Mouse (Mus musculus) neural tube, embryonic 15.5 days (tissue): ENCODE measurements around the gene Ednrb. TPM values are rescaled to one million over a fixed set of nuclear protein-coding genes. Genes with fewer than 3 reads are reported as not detected.
A peak's percentile ranks its signal among the peaks of the same experiment; 100 is the strongest.

Experiments
- ATAC-seq: fragments of 200-750 bp; cut with Nextera tagmentation; 2 replicates; pipeline ENCODE4 v1.8.0; 2017; ENCODE audit warnings: mild to moderate bottlenecking, moderate TSS enrichment, moderate library complexity; ENCODE audit not compliant: low FRiP score
- H3K27ac ChIP-seq: fragments of 300-500 bp; sonication (generic); replicated peaks from 2 replicates; pipeline ENCODE4 v1.5.1; 2015; ENCODE audit warnings: mild to moderate bottlenecking, inconsistent platforms
- H3K27me3 ChIP-seq: fragments of 300-500 bp; sonication (generic); replicated peaks from 2 replicates; pipeline ENCODE4 v1.6.1; 2015; ENCODE audit warnings: inconsistent platforms
- H3K36me3 ChIP-seq: fragments of 300-500 bp; sonication (generic); 2 replicates; pipeline ENCODE4 v1.6.1; 2015; ENCODE audit warnings: inconsistent platforms
- H3K4me1 ChIP-seq: fragments of 300-500 bp; sonication (generic); 2 replicates; pipeline ENCODE4 v1.6.1; 2015; ENCODE audit warnings: inconsistent platforms
- H3K4me2 ChIP-seq: fragments of 300-500 bp; sonication (generic); 2 replicates; pipeline ENCODE4 v1.6.1; 2015; ENCODE audit warnings: inconsistent platforms, mild to moderate bottlenecking, moderate library complexity
- H3K4me3 ChIP-seq: fragments of 300-500 bp; sonication (generic); replicated peaks from 2 replicates; pipeline ENCODE4 v1.5.1; 2015; ENCODE audit warnings: mild to moderate bottlenecking, inconsistent platforms
- H3K9ac ChIP-seq: fragments of 300-500 bp; sonication (generic); replicated peaks from 2 replicates; pipeline ENCODE4 v1.6.1; 2015; ENCODE audit warnings: mild to moderate bottlenecking, inconsistent platforms
- H3K9me3 ChIP-seq: fragments of 300-500 bp; sonication (generic); replicated peaks from 2 replicates; pipeline ENCODE4 v1.6.1; 2016; ENCODE audit warnings: inconsistent platforms
- WGBS: fragments of 180-500 bp; shearing (Covaris S2); methylation state at CpG from one replicate; pipeline ENCODE4 v1.1.7; 2015; ENCODE audit warnings: mixed read lengths; 5-methylcytosine and 5-hydroxymethylcytosine counted together
- polyA plus RNA-seq: library from polyadenylated mRNA; unstranded; fragments of >200 nt; fragmentation: Nextera tagmentation; extraction: Ambion mirVana; gene quantifications from 2 replicates; pipeline ENCODE4 v1.2.1, GENCODE M21; 2015

Ednrb gene
- polyA plus RNA-seq, 1 experiment from 2014 or later = 69.1 TPM

- Histone ChIP-seq H3K27me3 (no peaks in the 10 kb centered on the region), H3K4me2 (no peak overlapping the region), H3K36me3 (no peaks in the 10 kb centered on the region), H3K27ac (no peak overlapping the region), H3K4me3 (no peak overlapping the region), H3K9me3 (no peaks in the 10 kb centered on the region), H3K4me1 (no peaks in the 10 kb centered on the region), H3K9ac (no peak overlapping the region)
- WGBS = 81% methylated on average over 25 of the region's 25 CpGs
- ATAC-seq = no peak
Measured at GRCm38 (mm10) chr14:103816637-103817308, 27.4 kb downstream of the Ednrb start.

GRCm38 (mm10) chr14:103815542-103815941, 28.7 kb downstream of the Ednrb start:
- H3K36me3 ChIP-seq = no peaks in the 10 kb centered on the region
- no peak overlapping the region for H3K9ac ChIP-seq
- ATAC-seq = no peak
- H3K4me2 ChIP-seq = 0 out of 2 replicates have a peak overlapping the region, but pooled peaks have one; percentile 6
- WGBS = 75% methylated on average over 16 of the region's 16 CpGs
- no peaks in the 10 kb centered on the region for H3K4me1 ChIP-seq
- no peak overlapping the region for H3K4me3 ChIP-seq
- no peak overlapping the region for H3K27ac ChIP-seq
- no peaks in the 10 kb centered on the region for H3K9me3 ChIP-seq
- no peaks in the 10 kb centered on the region for H3K27me3 ChIP-seq

GRCm38 (mm10) chr14:103814015-103814691, 30.0 kb downstream of the Ednrb start:
- no peak overlapping the region for H3K4me2 ChIP-seq
- no peak overlapping the region for H3K9ac ChIP-seq
- 70% methylated on average over 10 of the region's 10 CpGs for WGBS
- no peak overlapping the region for H3K4me3 ChIP-seq
- H3K27ac ChIP-seq = no peak overlapping the region
- no peaks in the 10 kb centered on the region for H3K27me3 ChIP-seq
- no peaks in the 10 kb centered on the region for H3K9me3 ChIP-seq
- no peak for ATAC-seq
- no peaks in the 10 kb centered on the region for H3K4me1 ChIP-seq
- no peaks in the 10 kb centered on the region for H3K36me3 ChIP-seq

GRCm38 (mm10) chr14:103813246-103813645, 31.0 kb downstream of the Ednrb start:
- Histone ChIP-seq H3K27me3 (no peaks in the 10 kb centered on the region), H3K4me1 (no peaks in the 10 kb centered on the region), H3K9ac (no peak overlapping the region), H3K36me3 (no peaks in the 10 kb centered on the region), H3K27ac (no peak overlapping the region), H3K4me3 (no peak overlapping the region), H3K4me2 (no peak overlapping the region), H3K9me3 (no peaks in the 10 kb centered on the region)
- WGBS = 77% methylated on average over 3 of the region's 3 CpGs
- ATAC-seq = no peak

GRCm38 (mm10) chr14:103811291-103811690, 32.9 kb downstream of the Ednrb start:
- H3K36me3 ChIP-seq = no peaks in the 10 kb centered on the region
- no peak overlapping the region for H3K4me3 ChIP-seq
- H3K9ac ChIP-seq = no peak overlapping the region
- WGBS = 95% methylated on average over 7 of the region's 7 CpGs
- no peaks in the 10 kb centered on the region for H3K4me1 ChIP-seq
- no peak overlapping the region for H3K4me2 ChIP-seq
- H3K27ac ChIP-seq = no peak overlapping the region
- no peaks in the 10 kb centered on the region for H3K27me3 ChIP-seq
- H3K9me3 ChIP-seq = no peaks in the 10 kb centered on the region
- ATAC-seq = no peak

- Histone ChIP-seq H3K27me3 (no peaks in the 10 kb centered on the region), H3K27ac (no peak overlapping the region), H3K4me1 (no peaks in the 10 kb centered on the region), H3K4me3 (no peak overlapping the region), H3K9ac (no peak overlapping the region), H3K4me2 (no peak overlapping the region), H3K9me3 (no peaks in the 10 kb centered on the region), H3K36me3 (no peaks in the 10 kb centered on the region)
- 83% methylated on average over 4 of the region's 4 CpGs for WGBS
- no peak for ATAC-seq
Measured at GRCm38 (mm10) chr14:103803907-103804659, 40.1 kb downstream of the Ednrb start.

- H3K27ac ChIP-seq = no peak overlapping the region
- H3K27me3 ChIP-seq = no peaks in the 10 kb centered on the region
- H3K9me3 ChIP-seq = no peaks in the 10 kb centered on the region
- H3K9ac ChIP-seq = no peak overlapping the region
- H3K4me2 ChIP-seq = no peak overlapping the region
- no peaks in the 10 kb centered on the region for H3K36me3 ChIP-seq
- H3K4me1 ChIP-seq = no peaks in the 10 kb centered on the region
- 84% methylated on average over 3 of the region's 3 CpGs for WGBS
- no peak overlapping the region for H3K4me3 ChIP-seq
- ATAC-seq = no peak
Measured at GRCm38 (mm10) chr14:103797123-103797522, 47.1 kb downstream of the Ednrb start.

- Histone ChIP-seq H3K9me3 (no peaks in the 10 kb centered on the region), H3K27me3 (no peaks in the 10 kb centered on the region), H3K36me3 (no peaks in the 10 kb centered on the region), H3K4me1 (no peaks in the 10 kb centered on the region), H3K4me2 (no peak overlapping the region), H3K4me3 (no peak overlapping the region), H3K9ac (no peak overlapping the region), H3K27ac (no peak overlapping the region)
- WGBS = 89% methylated on average over 1 of the region's 1 CpGs
- ATAC-seq = no peak
Measured at GRCm38 (mm10) chr14:103795591-103795990, 48.6 kb downstream of the Ednrb start.

- Histone ChIP-seq H3K36me3 (no peaks in the 10 kb centered on the region), H3K9ac (no peak overlapping the region), H3K4me2 (no peak overlapping the region), H3K4me3 (no peak overlapping the region), H3K27me3 (no peaks in the 10 kb centered on the region), H3K4me1 (no peaks in the 10 kb centered on the region), H3K27ac (no peak overlapping the region), H3K9me3 (no peaks in the 10 kb centered on the region)
- WGBS = 56% methylated on average over 5 of the region's 5 CpGs
- no peak for ATAC-seq
Measured at GRCm38 (mm10) chr14:103793409-103793808, 50.8 kb downstream of the Ednrb start.

- H3K4me1 ChIP-seq = no peaks in the 10 kb centered on the region
- H3K27me3 ChIP-seq = no peaks in the 10 kb centered on the region
- H3K27ac ChIP-seq = no peak overlapping the region
- ATAC-seq = no peak
- WGBS = 27% methylated on average over 1 of the region's 1 CpGs
- H3K36me3 ChIP-seq = no peaks in the 10 kb centered on the region
- no peak overlapping the region for H3K9ac ChIP-seq
- H3K4me2 ChIP-seq = no peak overlapping the region
- H3K4me3 ChIP-seq = no peak overlapping the region
- H3K9me3 ChIP-seq = no peaks in the 10 kb centered on the region
Measured at GRCm38 (mm10) chr14:103792726-103793125, 51.5 kb downstream of the Ednrb start.

GRCm38 (mm10) chr14:103787547-103787946, 56.7 kb downstream of the Ednrb start:
- 94% methylated on average over 2 of the region's 2 CpGs for WGBS
- Histone ChIP-seq H3K4me1 (no peaks in the 10 kb centered on the region), H3K4me3 (no peak overlapping the region), H3K9me3 (no peaks in the 10 kb centered on the region), H3K36me3 (no peaks in the 10 kb centered on the region), H3K4me2 (no peak overlapping the region), H3K27ac (no peak overlapping the region), H3K9ac (no peak overlapping the region), H3K27me3 (no peaks in the 10 kb centered on the region)
- ATAC-seq = no peak
